Mouse (Mus musculus) brain, embryonic 14.5 days (tissue): ENCODE data around the gene Coro1a. TPM values are rescaled to one million over a fixed set of nuclear protein-coding genes. Genes with fewer than 3 reads are reported as not detected.

Experiments used
- DNase-seq: peaks from one replicate; pipeline ENCODE4 v3.0.0-alpha.2; 2011; ENCODE audit warnings: low read depth
- CTCF ChIP-seq: fragments of 200-500 bp; IDR thresholded peaks from 2 replicates; pipeline ENCODE4 v1.5.1; 2012; ENCODE audit warnings: inconsistent platforms, mild to moderate bottlenecking, moderate library complexity, borderline replicate concordance; ENCODE audit not compliant: insufficient read depth, insufficient read length; ENCODE audit errors: extremely low read depth
- POLR2A ChIP-seq: fragments of 200-500 bp; IDR thresholded peaks from 2 replicates; pipeline ENCODE4 v1.6.1; 2012; ENCODE audit warnings: mild to moderate bottlenecking, inconsistent platforms, borderline replicate concordance; ENCODE audit not compliant: poor library complexity, insufficient read depth, insufficient read length, severe bottlenecking; ENCODE audit errors: extremely low read depth
- polyA plus RNA-seq: library from polyadenylated mRNA; depleted of rRNA; stranded (reverse); fragments of >200 nt; gene quantifications from 2 replicates; pipeline ENCODE4 v1.2.3, GENCODE M21; 2012

Coro1a gene
- polyA plus RNA-seq, 1 experiment: 93.3 TPM

DNA sequence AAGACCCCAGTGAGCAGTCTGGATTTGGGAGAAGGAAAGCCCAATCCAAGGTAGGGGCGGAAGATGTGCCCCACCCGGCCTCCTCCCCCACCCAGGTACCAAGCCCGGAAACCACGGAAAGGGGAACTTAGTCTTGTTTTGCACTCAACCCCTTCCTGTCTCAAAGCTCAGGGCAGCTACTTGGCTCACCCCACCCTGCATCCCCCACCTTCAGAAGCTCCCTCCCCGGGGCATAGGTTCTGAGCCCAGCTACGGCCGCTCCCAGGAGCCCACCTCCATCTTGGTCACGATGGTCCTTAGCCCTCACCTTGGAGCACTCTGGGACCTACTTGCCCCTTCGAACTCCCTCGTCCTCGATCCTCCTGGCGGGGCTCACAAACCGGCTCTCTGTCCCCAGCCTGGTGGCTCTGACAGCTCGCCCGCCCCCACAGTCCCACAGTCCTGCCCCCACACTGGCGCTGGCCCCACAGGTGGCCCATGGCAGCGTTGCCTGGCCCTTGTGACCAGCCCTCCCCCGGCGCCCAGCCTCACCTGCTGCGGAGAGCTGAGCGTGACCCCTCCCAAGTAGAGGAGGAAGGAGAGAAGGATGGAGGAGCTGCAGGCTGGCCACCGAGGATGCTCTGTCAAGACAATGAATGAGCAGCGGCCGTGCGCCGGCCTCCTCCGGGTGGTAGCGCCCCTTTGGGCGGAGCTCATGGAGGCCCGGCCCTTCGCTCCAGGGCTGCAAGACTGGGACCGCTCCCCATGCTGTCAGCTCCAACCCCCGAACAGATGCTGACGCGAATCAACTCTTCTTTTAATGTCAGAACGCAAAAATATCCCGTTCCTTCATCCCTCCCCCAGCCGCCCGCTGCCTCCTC, 3.2 kb downstream of the Coro1a start:
- TF ChIP-seq CTCF (no peak), POLR2A (peak; percentile 73; the same call in 1 of the 2 replicates)
- DNase-seq: peak; percentile 91

DNA sequence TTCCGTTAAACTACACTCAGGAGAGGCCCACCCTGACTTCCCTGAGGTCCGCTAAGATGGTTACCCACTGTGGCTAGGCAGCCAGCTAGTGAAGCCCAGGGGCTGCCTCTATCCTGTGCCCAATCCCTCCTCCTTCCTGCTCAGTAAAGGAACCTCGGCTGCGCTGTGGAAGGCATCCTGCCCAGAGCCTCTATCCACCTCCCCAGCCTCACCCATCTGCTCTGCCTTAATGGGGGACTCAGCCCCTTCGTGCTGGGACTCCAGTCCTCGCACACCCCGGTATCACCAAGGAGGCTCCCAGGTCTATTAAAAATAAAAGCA, 3.9 kb downstream of the Coro1a start:
- peak; percentile 46 for DNase-seq
- TF ChIP-seq POLR2A (no peak), CTCF (no peak)

DNA sequence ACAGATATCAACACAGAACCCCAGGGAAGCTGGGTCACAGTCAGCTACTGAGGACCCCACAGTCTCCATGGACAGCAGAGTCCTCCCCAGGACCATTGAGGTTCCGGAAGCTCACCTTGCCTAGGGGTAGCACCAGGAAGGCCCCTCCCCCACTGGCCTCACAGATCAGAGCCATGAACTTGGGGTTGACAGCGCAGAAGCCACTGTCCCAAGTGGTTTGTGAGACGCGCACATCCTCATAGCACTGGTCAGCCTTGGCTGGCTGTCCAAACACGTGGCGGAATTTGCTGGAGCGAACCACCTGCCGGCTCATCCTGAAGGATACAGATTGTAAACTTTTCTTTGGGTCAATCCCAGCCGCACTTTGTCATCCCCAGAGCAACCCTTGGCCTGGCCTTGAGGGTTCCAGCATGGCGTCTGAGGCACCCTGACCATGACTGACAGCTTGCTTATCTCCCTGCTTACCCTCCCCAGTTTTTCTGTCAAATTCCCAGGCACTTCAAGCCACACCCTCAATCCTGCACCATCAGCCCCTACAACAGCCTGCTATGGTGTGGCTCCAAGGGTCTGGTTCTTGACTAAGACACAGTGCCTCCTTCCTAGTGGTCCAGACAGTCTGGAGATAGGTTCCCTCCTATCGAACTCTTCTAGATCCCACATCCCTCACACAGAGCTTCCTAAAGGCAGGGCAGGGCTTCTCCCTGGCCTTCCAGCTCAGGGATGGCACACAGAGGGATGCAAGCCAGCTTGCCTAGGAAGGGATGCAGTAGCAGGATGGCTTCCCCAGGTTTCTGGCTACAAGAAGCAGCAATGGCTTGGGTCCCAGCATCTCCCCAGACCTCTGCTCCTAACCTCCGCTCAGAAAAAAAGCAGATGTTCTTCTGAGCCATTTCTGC, 4.5 kb downstream of the Coro1a start:
- no peak for TF ChIP-seq POLR2A
- DNase-seq: no peak

DNA sequence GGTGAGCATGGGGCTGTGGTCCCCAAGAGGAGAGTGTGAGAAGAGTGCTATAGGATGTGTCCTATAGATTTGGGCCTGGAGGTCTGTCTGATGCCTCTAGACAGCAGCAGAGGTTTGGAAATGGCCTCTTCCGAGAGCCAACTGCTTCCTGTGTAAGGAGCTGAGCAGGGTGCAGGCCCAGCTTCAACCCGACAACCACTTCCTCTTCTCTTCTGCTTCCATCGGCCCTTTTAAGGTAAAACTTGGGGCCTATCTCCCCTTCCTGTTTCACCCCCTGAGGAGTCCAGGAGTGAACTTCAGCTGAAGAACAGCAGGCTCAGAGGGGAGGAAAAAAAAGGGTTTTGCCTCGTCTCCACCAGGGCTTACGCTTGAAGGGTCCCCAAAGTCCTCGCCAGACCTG, 5.2 kb downstream of the Coro1a start:
- TF ChIP-seq POLR2A (no peak), CTCF (no peak)
- no peak for DNase-seq

DNA sequence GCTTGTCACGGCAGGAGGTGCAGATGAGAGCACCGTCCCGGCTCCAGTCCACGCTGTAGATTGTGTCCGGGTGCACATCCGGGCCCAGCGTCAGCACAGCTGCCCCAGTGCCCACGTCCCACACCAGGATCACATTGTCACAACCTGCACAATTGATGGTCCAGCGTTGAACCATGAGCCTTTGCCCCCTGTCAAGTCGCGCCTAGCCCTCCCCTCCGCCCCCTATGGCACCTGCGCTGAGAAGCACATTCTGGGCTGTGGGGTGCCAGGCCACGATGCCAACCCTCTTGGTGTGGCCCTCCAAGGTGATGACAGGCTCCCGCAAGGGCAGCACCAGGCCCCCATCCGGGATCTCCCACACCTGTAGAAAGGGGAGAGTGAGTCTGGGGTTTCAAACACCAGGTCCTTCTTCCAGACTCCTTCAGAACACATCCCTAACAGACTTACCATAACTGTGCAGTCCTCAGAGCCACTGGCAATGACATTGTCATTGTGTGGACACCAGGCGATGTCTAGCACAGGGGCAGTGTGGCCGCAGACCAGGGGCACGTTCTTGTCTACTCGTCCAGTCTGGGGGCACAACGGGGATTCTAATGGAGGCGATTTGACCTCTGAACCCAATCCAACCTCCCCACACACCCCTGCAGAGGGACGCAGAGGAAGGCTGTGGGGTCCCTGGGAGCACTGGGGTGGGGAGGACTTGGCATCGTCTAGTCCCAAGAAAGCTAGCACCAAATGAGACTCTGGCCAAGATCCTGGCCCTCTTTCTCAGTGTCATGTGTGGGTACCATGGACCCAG, 5.8 kb downstream of the Coro1a start:
- no peak for DNase-seq
- TF ChIP-seq CTCF (no peak), POLR2A (no peak)

DNA sequence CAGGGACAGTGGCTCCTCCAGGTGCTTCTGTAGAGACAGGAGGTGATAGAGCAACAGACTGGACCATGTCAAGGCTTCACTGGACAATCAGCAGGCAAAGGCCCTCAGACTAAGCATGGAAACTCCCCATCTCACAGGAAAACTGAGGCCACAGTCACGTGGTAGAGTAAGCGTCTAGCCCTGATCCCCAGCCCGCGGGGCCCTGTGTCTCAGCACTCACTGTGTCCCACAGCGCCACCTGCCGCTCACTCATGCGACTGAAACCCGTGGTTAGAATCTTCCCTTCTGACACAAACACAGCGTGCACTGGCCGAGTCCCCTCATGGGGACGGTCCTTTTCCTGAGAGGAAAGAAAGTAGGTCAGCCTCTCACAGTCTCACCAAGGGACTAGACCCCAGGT, 6.5 kb downstream of the Coro1a start:
- peak; percentile 84 for DNase-seq
- no peak for TF ChIP-seq POLR2A
- TF ChIP-seq CTCF: peak; percentile 94

DNA sequence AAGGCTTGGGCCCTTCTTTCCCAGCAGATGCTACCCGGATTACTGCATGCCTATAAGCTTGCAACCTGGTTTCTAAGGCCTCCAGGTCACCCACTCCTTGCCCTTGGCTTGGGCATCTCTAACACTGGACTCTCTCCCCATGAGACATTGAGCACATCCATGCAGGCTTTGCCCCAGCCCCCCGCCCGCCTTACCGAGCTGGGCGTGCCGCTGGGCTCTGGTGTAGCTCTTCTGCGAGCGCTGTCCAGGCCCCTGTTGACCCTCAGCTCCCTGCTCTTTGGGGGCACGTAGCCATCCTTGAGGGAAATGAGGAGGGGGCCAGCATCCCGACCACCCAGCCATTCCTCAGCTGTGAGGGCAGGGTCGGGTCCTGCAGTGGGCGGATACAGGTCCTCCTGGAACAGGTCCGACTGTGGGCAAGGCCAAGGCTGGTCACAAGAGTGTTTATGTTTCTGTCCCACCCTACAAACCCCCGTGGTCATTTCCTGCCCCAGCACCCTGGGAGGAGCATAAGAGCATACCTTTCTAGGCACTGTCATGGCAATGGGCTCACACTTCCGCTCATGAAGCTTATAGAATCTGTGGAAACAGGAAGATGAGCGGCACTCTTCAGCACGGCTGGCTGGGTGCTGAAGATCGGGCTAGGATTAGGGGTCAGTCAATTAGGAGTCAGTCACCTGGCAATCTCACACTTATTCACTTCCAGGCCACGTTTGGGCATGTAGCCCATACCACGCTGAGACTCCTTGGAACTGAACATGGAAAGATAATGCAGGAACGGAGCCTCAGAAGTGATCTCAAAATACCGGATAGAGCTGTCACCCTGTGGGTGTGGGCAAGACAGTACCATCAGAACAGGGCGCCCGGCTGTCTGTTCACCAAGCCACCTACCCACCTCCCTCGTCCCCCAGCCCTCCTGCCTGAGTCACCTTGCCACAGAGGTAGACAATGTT, 7.2 kb downstream of the Coro1a start:
- TF ChIP-seq CTCF (no peak), POLR2A (no peak)
- DNase-seq: no peak

DNA sequence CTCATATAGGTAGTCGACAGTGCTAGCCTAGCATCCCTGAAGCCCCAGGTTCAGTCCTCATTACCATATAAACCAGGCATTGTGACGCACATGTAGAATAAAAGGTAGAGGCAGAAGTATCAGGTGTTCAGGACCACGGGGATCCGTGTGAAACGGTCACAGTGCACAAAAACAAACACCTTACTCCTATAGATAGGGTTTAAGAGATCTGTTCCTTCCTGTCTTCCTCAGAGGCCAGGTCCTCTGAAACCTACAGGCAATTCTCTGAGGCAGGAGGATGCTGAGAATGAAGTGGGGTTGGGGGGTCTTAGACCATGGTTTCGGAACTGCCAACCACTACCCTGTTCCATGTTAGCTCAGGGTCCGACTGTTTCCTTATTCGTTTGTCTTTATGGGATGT, 9.7 kb downstream of the Coro1a start:
- no peak for DNase-seq
- TF ChIP-seq POLR2A: no peak
- no peak for TF ChIP-seq CTCF

DNA sequence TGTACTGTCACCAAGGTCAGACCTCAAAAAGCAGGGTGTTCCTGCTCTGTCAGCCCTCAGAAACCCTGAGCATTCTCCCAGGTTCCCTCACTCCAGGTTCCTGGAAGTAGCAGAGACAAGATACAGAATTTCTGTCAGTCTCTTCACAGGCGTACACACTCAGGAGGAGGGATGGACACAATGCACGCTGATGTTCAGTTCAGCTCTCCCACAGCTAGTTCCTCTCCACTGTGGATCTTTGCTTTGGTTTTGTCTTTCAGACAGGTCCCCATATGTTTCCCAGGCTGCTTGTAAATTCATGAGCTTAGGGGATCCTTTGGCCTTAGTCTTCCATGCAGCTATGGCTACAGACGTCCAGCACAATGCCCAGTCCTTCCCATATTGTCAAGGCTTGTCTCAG, 10.7 kb downstream of the Coro1a start:
- DNase-seq: no peak
- TF ChIP-seq POLR2A (no peak), CTCF (no peak)

DNA sequence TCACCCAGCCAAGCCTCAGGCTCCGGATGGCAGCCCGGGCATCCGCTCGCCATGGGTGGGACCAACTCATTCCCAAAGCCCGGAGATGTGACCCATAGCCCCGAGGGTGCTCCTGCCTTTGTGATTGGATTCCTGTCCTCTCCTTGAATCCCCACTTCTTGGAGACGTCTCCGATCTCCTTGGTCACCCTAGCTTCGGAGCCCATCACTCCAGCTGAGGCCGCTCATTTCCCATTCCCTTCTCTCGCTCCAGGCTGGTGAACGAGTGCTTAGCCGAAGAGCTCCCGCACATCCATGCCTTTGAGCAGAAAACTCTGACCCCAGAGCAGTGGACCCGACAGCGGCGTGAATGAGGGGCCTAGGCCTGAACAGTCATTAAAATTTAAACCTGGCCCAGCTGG, 11.3 kb downstream of the Coro1a start:
- no peak for TF ChIP-seq CTCF
- TF ChIP-seq POLR2A: no peak

DNA sequence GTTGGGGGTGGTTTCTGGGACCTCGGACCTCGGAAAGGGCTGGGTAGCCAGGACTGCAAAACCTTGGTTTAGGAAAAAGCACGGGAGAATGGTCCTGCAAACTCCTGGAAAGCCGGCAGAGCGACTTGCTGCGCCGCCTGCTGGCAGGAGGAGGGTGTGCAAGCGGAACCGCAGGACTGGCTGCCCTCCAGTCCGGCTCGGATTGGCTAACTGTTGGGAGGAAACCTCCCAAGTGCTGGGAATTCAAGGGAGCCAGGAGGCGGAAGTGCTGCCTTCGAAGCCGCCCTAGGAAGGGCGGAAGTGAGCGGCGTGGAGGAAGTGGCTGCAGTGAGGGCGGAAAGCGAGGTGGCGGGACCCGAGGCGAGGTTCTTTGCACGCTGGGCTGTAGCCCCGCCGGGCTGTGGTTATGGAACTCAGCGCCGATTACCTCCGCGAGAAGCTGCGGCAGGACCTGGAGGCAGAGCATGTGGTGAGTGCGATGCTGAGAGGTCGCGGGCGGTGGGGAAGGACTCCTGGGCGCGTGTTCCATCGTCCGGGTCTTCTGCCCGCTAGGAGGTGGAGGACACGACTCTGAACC, 11.9 kb downstream of the Coro1a start, which contains the start of gene Slx1b:
Gene Slx1b (minus strand): TSS at position 154 of the 577 bp plus-strand sequence.
- TF ChIP-seq CTCF: peak; percentile 98
- TF ChIP-seq POLR2A: peak; percentile 33; the same call in 1 of the 2 replicates
- peak; percentile 99 for DNase-seq

More for the DNA sequence above, 11.3 kb downstream of the Coro1a start:
- DNase-seq: no peak
